Mouse (Mus musculus): ENCODE measurements around the gene Bicra.

The Bicra gene

DNA sequence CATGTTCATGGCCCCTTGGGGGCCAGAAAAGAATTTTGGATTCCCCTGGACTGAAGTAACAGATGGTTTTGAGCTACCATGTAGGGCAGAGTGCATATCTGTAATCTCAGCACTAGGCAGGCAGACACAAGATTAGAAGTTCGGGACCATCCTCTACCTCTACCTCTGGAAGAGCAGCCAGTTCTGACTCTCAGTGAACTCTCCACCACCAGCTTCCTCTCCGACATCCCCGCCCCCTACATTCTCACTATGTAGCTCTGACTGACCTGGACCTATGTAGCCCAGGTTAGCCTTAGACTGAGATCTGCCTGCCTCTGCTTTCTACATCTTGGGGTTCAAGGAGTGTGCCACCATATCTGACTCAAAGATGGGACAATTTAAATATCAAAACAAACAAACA is 81.2 kb downstream of the Bicra start:
- no peak for DNase-seq

DNA sequence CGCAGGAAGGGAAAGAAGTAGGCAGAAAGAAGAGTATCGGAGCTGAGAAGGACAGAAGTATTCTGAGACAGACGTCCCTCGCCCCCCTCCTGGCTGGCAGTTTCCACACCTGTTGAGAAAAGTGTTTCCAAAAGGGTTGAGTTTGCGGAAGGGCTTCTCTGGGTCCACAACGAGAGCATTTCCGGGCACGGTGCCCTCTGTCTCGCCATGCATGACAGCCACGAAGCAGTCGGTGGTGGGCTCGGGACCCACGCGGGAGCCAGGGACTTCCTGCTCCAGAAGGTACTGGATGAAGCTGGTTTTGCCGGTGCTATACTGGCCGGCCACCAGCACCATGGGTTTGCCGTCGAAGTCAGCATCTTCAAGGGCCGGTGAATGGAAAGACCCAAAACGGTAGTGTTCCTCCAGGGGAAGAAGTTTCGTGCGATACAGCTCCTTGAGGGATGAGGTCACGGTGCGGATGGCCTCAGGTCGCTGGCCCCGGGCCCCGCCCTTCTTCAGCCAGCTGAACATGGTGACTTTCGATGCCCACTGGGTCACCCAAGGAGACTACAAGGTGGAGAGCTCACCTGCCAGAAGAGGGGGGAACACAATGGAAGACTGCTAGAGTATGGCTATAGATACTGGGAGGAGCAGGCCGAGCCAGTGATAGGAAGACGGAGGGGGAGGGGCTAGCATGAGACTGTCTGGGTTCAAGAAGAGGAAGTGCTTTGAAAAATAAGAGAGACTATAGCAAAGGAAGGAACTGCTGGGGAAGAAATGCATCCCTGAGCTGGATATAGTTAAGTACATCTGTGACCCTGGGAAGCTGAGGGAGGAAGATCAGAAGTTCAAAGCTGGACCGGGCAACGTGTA is 83.7 kb downstream of the Bicra start:
- no peak for DNase-seq

DNA sequence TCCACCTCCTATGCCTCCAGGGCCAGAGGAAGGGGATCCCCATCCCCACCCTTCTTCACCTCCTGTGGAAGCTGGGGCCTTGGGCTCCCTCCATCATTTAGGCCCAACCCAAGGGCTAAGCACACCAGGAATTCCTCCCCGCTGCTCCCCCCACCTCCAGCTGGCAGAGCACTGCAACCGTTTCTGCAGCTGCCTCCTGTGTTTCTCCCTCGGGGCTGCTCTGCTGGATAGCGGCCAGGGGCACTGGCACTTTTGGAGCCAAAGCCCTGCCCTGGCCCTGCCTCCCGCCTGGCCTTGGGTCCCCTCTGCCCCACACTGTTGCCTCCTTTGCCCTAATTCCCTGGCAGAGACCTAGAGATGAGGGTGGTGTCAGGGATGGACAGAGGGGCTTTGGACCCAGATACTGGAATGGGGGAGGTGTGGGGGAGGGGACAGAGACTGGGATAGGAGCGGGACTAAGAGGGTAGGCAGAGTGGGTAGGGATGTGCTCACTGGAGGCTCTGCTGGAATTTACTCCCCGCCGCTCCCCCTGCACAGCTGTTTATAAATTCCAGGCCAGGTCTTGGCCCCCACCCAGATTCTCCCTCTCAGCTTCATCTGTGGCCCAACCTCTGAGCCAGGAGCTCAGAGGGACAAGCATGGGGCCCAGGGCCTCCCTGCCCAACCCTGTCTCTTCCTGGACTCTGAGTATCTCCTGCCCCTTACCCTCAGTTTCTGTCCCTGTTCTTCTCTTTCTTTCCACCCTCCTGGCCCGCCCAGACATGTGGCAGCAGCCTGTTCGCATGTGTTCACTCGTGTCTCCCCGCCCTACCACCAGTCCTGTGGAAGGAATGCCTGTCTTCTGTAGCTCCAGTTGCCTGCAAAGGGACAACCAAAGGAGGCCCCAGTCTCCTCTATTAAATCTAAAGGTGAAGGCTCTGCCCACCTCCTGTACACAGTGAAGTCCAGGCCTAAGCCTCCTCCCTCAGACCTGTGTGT is 85.1 kb downstream of the Bicra start:
- no peak for DNase-seq

DNA sequence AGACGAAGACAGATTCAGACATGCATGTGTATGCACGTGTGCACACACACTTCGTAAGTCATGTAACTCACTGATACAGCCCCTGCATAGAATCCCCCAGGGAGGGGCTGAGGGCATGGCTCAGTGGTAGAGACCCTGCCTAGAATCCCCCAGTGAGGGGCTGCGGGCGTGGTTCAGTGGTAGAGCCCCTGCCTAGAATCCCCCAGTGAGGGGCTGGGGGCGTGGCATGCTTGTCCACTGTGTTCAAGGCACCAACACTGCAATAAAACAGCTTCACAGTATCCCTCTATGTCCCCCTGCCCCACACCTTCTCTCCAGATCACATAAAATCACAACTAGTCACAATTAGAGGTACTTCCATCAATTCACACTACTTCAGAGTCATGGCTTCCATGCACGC is 85.9 kb downstream of the Bicra start:
- DNase-seq = no peak

DNA sequence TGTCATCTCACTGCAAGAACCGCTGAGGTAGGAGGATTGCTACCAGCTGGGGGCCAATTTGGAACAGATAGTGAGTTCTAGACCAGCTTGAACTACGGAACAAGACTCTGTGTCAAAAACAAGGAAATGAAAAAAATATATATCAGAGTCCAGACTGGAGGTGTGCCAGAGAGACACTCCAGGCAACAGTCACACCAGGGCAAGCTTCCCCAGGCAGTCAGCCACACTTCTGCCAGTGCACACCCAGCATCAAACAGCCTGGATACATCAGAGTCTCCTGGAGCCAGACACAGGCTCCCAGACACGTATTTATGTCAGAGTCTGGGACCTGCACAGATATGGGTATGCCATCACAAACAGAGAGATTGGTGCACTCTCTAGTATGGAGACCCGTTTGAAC is 86.5 kb downstream of the Bicra start:
- DNase-seq = no peak

DNA sequence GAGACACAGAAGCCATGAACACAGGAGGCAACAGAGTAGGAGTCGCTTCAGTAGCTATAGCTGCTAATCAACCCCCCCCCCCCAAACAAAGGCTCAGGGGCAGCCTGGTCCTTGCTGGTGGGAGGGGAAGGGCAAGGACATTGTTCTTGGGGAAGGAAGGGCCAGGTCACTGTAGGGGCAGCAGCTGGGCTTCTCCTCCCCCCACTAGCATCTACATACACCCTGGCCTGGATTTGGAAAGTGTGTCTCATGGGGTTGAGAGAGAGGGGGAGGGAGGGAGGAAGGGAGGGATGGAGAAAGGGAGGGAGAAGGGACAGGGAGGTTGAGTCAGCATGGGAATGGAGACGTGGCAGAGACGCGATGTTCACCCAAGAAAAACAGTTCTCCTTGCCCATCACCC is 87.0 kb downstream of the Bicra start:
- no peak for DNase-seq

DNA sequence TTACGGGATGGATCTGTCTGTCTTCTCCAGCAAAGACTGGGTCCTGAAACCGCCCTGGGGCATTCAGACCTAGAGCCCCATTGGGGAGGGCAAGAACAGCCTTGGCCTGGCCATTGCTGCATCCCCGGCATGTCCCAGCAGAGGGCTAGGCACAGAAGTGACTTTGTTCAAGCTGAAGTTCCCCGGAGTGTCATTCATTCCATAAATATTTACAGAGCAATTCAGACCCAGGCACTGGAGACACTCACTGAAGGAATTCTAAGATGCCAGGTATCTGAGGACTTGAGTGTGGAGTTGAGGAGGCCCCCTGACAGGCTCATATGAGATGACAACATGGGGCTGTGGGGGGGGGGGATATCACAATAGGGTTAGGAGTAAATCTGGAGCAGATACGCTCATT is 91.6 kb downstream of the Bicra start:
- DNase-seq = no peak

DNA sequence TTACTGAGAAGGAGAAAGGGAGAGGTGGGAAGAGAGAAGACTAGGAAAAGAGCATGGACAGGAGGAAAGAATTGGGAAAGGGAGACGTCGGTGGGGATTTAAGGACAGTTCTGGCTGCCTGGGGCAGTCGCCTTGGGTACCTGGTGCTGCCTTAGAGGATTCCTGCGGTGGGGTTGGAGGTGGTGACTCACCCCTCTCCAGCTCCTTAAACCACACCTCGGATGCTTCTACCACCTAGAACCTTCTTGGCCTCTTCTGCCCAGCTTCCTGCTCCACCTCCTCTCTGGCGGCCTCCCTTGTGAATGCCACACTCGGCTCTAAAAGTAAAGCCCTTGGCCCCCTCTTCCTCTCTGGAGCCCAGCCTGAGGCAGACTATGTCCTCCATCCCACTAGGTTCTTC is 92.2 kb downstream of the Bicra start:
- no peak for DNase-seq

DNA sequence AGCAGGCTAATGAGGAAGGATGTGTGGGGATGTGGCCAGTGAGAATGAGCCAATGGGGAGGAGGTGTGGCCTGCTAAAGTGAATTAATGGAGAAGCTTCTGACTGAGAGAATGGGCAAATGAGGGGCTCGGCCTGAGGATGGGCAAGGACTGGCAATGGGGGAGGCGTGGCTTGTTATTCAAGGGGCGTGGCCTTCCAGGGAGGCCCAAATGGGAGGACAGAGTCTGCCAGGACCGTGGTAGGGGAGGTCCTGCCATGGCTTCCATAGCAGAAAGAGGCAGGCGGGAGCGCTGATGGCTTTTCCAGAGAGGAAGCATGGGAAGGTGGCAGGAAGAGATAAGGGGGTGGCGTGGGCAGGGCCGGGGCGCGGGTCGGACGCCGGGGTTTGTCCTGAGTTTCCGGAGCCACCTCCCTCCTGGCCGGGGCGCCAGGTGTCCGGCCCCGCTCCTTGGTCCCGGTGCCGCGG is 92.7 kb downstream of the Bicra start:
- DNase-seq = no peak

DNA sequence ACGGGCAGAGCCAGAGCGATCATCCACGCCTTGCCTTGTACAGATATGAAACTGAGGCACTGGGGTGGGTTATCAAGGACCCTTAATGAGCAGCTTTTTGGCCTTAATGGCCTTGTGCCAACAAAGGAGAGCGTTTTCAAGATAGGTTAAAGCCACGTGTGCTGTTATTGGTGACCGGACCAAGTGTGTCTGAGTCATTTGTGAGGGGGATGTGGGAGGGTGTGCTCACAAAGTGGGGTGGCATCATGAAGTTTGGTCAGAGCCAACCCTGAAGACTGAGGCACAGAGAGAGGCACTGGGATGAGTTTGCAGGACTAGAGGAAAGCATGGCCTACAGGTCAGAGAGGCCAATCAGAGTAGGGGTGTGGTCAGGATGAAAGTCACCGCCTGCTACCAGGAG is 93.3 kb downstream of the Bicra start:
- DNase-seq = no peak

DNA sequence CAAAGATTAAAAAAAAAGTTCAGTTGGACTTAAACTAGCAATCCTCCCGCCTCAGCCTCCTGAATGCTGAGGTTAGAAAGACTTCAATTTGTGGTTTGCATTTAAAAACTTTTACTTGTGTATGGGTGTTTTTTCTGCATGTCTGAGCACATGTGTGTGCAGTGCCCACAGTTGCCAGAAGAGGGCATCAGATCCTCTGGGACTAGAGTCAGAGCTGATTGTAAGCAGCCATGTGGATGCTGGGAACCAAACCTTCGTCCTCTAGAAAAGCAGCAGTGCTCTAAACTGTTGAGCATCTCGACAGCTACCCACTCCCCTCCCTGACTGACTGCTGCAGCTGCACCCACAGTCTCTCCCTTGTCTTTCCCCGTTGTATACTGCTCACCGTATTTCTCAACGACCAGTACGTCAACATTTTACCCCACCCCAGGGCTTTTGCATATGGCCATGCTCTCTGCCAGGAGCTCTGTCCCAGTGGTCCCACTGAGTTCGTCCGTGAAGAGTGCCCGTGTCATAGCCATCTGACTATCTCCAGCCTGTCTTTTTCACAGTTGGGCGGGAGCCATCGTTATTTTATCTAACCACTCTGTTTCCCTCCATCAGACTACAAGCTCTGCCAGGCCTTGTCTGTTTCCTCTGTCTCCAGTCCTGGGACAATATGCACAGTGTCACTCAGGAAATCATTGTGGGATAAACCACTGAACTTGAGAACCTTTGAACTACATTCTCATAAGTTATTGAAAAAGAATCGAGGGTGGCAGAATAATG is 94.2 kb downstream of the Bicra start:
- DNase-seq = no peak

DNA sequence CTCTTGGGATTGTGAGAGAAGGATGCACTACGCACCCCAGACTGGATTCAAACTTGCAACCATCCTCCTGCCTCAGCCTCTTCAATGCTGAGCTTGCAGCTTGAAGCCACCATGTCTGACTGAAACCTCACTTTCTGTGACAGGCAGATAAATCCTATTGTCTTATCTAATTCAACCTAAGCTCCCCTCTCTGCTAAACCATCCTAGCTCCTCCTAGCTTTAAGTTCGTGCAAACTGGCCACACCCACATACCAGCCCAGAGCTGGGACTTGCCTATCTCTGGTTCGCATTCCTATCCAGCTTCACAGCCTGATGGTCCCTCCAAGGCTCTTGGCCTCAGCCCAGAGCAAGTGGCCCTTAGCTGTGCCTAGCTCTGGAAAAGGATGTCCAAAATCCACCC is 95.3 kb downstream of the Bicra start:
- DNase-seq = no peak

DNA sequence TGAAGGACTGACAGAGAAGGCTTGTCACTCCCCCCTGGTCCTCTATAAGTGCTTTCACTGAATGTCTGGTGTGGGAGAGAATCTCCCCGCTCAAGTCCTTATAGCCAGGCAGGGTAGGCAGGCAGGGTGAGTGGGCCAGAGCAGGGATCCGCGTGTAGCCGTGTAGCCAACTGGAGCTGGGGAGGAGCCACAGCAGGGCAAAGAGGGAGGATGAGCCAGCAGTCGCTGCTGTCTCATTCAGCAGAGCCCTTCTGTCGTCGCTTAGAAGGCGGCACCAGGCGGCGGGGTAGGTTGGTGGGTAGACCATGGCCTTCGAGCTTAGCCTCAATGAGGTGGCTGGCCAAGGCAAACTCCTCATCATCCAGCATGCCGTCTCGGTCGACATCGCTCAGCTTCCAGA is 97.7 kb downstream of the Bicra start:
- DNase-seq = no peak

DNA sequence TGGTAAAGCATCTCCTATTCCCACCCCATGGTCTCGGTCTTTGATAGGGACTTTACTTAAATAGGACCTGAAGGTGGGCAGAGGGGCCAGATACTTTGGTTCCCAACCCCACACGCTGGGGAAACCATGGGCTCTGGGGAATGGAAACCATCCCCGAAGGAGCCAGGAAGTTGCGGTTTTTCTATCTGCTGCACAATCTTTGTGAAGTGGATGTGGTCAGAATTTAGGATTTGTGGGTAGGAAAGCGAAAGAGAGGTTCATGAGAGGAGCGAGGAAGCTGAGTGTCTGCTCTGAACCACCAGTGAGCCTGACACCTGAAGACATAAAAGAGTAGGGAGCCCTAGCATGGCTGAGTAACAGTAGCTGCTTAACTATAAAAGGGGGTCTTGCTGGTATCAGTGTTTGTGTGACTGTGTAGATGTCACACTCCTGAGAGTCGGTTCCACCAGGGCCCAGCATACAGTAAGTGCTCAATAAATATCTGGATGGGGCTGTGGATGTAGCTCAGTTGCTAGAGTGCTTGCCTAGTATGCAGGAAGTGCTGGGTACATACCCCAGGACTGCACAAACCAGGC is 98.4 kb downstream of the Bicra start:
- DNase-seq = no peak

DNA sequence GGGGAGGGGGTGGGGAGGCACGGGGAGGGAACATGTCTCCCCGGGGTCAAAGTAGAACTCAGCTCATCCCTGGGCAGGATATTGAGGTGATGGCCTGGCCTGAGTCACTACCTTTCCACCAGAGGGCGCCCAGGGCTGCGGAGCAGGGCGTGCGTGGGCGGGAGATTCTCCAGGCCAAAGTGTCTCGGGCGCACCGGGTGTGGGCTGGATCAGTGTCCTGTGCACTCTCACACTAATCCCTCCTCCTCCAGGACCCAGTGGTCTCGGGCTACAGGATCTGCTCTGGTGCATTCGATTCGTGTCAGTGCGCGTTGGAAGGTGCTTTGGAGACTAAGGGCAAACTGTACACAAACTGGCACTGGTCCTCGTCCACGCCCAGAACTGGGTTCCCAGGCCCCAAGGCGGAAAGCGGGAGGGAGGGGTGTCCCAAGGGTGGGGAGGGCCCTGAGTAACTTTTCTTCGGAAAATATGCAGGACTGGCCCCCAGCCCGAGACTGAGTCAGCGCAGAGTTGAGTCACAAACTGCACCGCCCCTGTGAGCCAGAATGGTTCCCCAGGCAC is 99.3 kb downstream of the Bicra start:
- DNase-seq = peak; percentile 61

DNA sequence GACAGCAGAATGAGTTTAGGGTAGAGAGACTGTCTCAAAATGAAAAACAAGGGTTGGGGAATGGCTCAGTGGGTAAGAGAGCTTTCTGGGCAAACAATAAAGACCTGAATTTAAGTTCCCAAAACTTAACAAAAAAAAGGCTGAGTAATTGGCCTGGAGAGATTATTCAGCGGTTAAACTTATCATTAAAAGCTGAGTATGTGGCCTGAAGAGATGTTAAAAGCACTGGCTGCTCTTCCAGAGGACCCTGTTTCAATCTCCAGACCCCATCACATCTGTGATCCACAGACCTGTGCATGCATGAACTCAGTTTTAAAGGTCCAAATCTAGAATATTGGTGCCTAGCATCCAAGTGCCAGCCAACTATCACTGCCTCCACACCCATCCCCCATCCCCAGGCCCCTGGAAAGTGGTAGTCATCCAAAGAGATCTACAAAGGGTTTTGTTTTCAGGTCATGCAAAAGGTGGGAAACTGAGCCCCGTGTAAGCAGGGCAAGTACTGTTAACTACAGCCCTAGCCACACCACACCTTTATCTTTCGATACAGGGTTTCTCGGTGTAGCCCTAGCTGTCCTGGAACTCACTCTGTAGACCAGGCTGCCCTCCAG is 100.0 kb downstream of the Bicra start:
- no peak for DNase-seq

DNA sequence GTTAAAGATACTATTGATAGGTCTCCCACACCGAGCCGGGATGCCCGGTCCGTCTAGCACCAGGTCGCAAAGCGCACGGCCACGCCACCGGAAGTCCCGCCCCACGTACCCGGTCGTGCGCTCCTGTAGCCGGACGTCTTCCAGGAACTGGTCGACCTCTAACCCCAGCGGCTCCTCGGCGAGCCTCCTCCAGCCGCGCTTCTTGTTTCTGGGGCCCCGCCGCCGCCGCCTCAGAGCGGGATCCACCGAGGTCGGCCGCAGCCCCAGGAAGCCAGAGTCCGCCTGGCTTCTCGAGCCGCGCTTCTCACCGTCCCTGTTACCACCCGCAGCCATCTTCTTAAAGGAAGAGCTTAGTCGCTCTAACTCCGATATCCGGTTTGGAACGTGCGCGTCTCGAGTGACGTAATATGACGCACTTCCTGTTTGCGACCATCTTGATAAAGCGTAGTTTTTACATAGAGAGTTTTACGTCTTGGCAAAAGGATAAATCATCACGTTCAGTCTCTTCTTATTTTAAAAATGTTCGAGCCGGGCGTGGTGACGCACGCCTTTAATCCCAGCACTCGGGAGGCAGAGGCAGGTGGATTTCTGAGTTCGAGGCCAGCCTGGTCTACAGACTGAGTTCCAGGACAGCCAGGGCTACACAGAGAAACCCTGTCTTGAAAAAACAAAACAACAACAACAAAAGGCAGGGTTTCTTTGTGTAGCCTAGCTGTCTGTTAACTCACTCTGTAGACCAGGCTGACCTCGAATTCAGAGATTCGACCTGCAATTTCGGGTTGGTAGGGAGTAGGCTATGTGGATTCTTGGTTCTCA is 101.8 kb downstream of the Bicra start, which contains the start of gene Nop53:
Gene Nop53 (minus strand): TSS at position 354 of the 816 bp plus-strand sequence.
- peak; percentile 95 for DNase-seq

DNA sequence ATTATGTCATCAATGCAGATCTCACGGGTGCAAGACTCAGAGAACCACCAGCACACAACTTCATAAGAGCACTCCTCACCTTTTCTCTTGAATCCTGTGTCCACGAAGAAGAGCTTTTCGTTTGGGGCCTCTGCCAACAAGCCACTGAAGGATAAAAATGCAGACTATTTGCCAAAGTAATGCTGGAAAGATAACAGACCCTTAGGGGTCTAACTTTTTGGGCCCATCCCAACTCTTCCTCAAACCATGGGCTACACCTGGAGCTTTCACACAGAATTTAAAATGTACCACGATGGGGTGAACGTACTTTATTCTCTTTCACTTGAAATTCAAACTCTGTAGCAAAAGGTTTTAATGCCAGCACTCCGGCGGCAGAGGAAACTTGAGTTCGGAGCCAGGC is 102.5 kb downstream of the Bicra start:
- DNase-seq = no peak

DNA sequence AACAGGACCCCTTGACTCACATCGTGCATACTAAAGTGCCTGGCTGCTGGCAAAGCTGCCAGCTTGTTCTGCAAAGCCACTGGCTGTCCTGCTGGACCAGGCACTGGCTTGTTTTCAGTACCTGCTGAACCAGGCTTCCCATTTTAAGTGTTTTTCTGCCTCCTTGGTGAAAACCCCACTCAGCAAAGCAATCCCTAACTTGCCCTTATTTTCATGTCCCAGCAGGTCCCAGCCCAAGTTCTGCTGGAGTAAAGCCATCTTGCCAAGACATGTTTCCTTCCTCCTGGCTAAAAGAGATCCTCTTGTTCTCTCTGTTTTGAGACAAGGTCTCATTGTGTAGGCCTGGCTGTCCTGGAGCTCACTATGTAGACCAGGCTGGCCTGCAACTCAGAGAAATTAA is 103.4 kb downstream of the Bicra start:
- no peak for DNase-seq

DNA sequence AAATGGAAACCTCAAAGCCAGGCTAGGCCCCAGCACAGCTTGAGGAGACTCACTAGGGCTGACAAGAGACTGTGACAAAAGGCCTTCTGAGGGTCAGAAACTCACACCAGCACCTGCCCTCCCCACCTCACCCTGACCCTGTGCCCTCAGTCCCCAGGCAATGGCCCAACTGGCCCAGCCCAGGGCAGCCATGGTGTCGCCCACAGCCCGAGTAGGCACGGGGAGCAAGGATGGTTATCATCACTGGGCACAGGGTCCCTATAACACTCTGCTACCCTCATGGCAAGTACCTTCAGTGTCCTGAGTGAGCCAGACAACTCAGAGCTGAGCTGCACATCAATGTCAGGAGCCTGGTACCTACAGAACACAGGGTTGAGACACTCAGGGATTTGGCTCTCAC is 109.1 kb downstream of the Bicra start:
- DNase-seq = no peak

DNA sequence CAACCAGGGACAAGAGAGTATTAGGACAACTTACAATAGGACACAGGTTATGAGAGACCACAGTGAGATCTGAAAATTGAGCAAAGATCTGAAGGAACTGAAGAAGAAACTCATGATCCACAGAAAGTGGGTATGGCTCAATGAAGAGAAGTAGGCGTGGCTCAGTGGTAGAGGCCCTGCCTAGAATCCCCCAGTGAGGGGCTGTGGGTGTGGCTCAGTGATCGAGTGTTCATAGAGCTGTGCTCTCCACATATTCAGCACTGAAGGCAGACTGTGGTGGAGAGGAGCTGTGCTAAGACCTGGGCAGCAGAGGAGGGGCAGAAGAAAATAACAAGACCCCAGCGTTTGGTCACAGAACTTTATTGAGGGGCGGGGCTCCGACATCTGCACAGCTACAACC is 110.2 kb downstream of the Bicra start:
- DNase-seq = no peak
